Mouse (Mus musculus) G1E (cell line): Measurements from ENCODE around the gene Mdh1. TPM values are rescaled to one million over a fixed set of nuclear protein-coding genes. Genes with fewer than 3 reads are reported as not detected.

Experiments
- ATAC-seq: 2 replicates; pipeline ENCODE4 v1.8.0; 2016; ENCODE audit warnings: mild to moderate bottlenecking; ENCODE audit not compliant: insufficient number of reproducible peaks, poor library complexity, low FRiP score, severe bottlenecking; ENCODE audit errors: extremely low read depth
- DNase-seq: peaks from one replicate; pipeline ENCODE4 v3.0.0; 2012; ENCODE audit warnings: low spot score
- H3K27me3 ChIP-seq: 2 replicates; pipeline ENCODE4 v1.6.1; 2012; ENCODE audit warnings: mild to moderate bottlenecking, low read length, inconsistent platforms; ENCODE audit not compliant: insufficient read depth
- H3K36me3 ChIP-seq: replicated peaks from 2 replicates; pipeline ENCODE3; 2012; ENCODE audit warnings: mild to moderate bottlenecking, inconsistent platforms
- H3K4me1 ChIP-seq: 2 replicates; pipeline ENCODE4 v1.6.1; 2012; ENCODE audit warnings: low read depth, low read length, inconsistent platforms, mixed read lengths; ENCODE audit not compliant: insufficient read depth
- H3K4me3 ChIP-seq: 2 replicates; pipeline ENCODE4 v1.5.1; 2012; ENCODE audit warnings: low read depth, mild to moderate bottlenecking, inconsistent platforms, low read length, moderate library complexity, mixed read lengths
- H3K9me3 ChIP-seq: replicated peaks from 2 replicates; pipeline ENCODE4 v1.6.1; 2012; ENCODE audit warnings: inconsistent platforms
- CTCF ChIP-seq: IDR thresholded peaks from 2 replicates; pipeline ENCODE4 v1.5.1; 2012; ENCODE audit warnings: low read depth, low read length, inconsistent platforms, mixed read lengths
- GATA1 ChIP-seq: IDR thresholded peaks from 2 replicates; pipeline ENCODE4 v1.6.1; 2012; ENCODE audit warnings: borderline replicate concordance, low read length, inconsistent platforms, mixed read lengths
- GATA2 ChIP-seq: IDR thresholded peaks from 2 replicates; pipeline ENCODE4 v1.6.1; 2012; ENCODE audit warnings: low read depth, low read length, inconsistent platforms, borderline replicate concordance
- POLR2AphosphoS5 ChIP-seq: IDR thresholded peaks from 2 replicates; pipeline ENCODE4 v1.6.1; 2012; ENCODE audit warnings: low read depth, low read length, inconsistent platforms; ENCODE audit not compliant: insufficient replicate concordance
- TAL1 ChIP-seq: conservative IDR thresholded peaks from 2 replicates; pipeline ENCODE4 v1.6.1; 2012; ENCODE audit warnings: low read depth, low read length, inconsistent platforms, mixed read lengths
- polyA plus RNA-seq: library from polyadenylated mRNA; stranded (reverse); fragments of >175 nt; gene quantifications from 2 replicates; pipeline ENCODE4 v1.2.3, GENCODE M21; 2012
- total RNA-seq, 2 experiments: library from RNA; stranded (forward) in 1 of 2; stranded (reverse) in 1 of 2; fragments of 200-1000 nt in 1 of 2; fragments of >200 nt in 1 of 2; fragmentation: Nextera tagmentation in 1 of 2; gene quantifications; 2 replicates each; pipeline ENCODE4 v1.2.3; 2014 to 2017

The Mdh1 gene
- total and polyA plus RNA-seq, 3 experiments = 10.3 to 130 (median 114) TPM

DNA sequence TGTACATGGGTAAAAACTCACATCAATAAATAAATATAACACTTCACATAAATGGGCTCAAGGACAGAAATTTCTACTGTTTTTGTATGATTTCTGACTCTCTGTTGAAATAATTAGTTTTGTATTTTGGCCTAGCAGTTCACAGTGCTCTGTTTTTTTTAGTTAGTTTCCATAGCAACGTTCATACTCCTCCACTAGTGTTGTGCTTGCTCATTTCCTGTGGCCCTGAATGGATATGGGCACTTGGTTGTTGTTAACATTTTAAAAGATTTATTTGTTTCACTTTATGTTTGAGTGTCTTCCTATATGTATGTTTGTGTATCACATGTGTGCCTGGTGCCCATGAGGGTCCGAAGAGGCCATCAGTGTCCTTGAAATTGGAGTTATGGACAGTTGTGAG lies 23.1 kb downstream of the Mdh1 start:
- ATAC-seq (no peak; the same call in 1 of the 2 replicates), DNase-seq (no peak)
- Histone ChIP-seq H3K27me3 (peaks cover 2% of the 10 kb centered on the region; the same call in 1 of the 2 replicates), H3K36me3 (no peaks in the 10 kb centered on the region), H3K9me3 (no peaks in the 10 kb centered on the region), H3K4me1 (peaks cover 13% of the 10 kb centered on the region), H3K4me3 (no peak overlapping the region)
- TF ChIP-seq TAL1 (no peak), POLR2AphosphoS5 (no peak), GATA1 (no peak), GATA2 (no peak), CTCF (no peak)

- H3K9me3 ChIP-seq = no peaks in the 10 kb centered on the region
- ATAC-seq (no peak), DNase-seq (no peak)
- H3K36me3 ChIP-seq = no peaks in the 10 kb centered on the region
- no peak overlapping the region for H3K4me3 ChIP-seq
- peaks cover 13% of the 10 kb centered on the region for H3K4me1 ChIP-seq
- TF ChIP-seq TAL1 (no peak), CTCF (no peak), GATA2 (no peak), GATA1 (no peak), POLR2AphosphoS5 (no peak)
- H3K27me3 ChIP-seq = peaks cover 2% of the 10 kb centered on the region; the same call in 1 of the 2 replicates
These were observed 24.6 kb downstream of the Mdh1 start for GRCm38 (mm10) chr11:21547518-21547917.

- peaks cover 7% of the 10 kb centered on the region for H3K4me1 ChIP-seq
- peaks cover 2% of the 10 kb centered on the region; the same call in 1 of the 2 replicates for H3K27me3 ChIP-seq
These were observed 25.5 kb downstream of the Mdh1 start for GRCm38 (mm10) chr11:21546671-21547070.

DNA sequence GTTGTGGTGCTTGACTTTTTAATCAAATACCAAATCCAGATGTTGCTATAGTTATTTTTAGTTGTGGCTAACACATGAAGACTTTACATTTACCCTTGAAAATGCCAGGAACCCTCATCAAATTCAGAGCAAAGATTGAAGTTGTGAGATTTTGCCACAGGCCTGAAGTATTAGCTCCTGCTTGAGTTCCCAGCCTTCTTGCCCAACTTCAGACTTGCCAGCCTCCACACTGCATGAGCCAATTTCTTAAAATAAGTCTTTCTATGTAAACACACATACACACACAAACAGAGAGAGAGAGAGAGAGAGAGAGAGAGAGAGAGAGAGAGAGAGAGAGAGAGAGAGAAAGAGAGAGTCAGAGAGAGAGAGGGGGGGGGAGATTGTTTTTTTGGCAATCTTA lies 26.2 kb downstream of the Mdh1 start:
- no peaks in the 10 kb centered on the region for H3K36me3 ChIP-seq
- no peaks in the 10 kb centered on the region for H3K9me3 ChIP-seq
- H3K4me1 ChIP-seq = peaks cover 7% of the 10 kb centered on the region
- no peak for DNase-seq
- no peak overlapping the region for H3K4me3 ChIP-seq
- TF ChIP-seq GATA2 (no peak), GATA1 (no peak)
- ATAC-seq = no peak
- H3K27me3 ChIP-seq = peaks cover 2% of the 10 kb centered on the region; the same call in 1 of the 2 replicates

More at GRCm38 (mm10) chr11:21546671-21547070, 25.5 kb downstream of the Mdh1 start:
- H3K4me3 ChIP-seq = no peak overlapping the region
- no peak for ATAC-seq
- TF ChIP-seq CTCF (no peak), POLR2AphosphoS5 (no peak), GATA1 (no peak), GATA2 (no peak), TAL1 (no peak)
- no peaks in the 10 kb centered on the region for H3K9me3 ChIP-seq
- H3K36me3 ChIP-seq = no peaks in the 10 kb centered on the region
- DNase-seq = no peak

DNA sequence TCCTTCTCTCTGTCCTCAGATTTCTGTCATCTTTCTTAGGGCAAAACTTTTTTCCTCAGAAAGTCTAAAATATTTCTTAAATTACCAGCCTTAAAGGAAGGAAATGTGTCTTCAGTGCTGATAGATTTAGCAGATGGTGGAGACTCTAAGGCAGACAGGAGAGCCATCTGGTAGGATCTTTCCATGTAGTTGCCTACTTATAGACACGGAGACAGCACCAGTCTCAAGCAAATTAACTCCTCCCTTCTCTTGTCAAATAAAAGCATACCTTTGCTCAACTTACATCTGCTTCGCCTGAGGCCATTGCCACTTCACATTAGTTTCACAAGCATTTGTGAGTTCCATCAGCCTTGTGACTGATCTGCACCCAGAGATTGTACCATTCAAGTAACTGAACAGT lies 27.1 kb downstream of the Mdh1 start:
- Histone ChIP-seq H3K36me3 (no peaks in the 10 kb centered on the region), H3K4me1 (peaks cover 1% of the 10 kb centered on the region; the same call in 1 of the 2 replicates), H3K9me3 (no peaks in the 10 kb centered on the region), H3K27me3 (peaks cover 6% of the 10 kb centered on the region; the same call in 1 of the 2 replicates), H3K4me3 (no peak overlapping the region)
- TF ChIP-seq GATA1 (no peak), CTCF (no peak), GATA2 (no peak), TAL1 (no peak), POLR2AphosphoS5 (no peak)
- ATAC-seq (no peak), DNase-seq (no peak)

- DNase-seq (no peak), ATAC-seq (no peak)
- no peaks in the 10 kb centered on the region for H3K36me3 ChIP-seq
- no peaks in the 10 kb centered on the region for H3K4me1 ChIP-seq
- H3K27me3 ChIP-seq = peaks cover 6% of the 10 kb centered on the region; the same call in 1 of the 2 replicates
- no peak for TF ChIP-seq POLR2AphosphoS5
- no peak for TF ChIP-seq GATA2
- no peak for TF ChIP-seq GATA1
- TF ChIP-seq TAL1 = no peak
- no peak for TF ChIP-seq CTCF
- no peaks in the 10 kb centered on the region for H3K9me3 ChIP-seq
- no peak overlapping the region for H3K4me3 ChIP-seq
These were observed 29.4 kb downstream of the Mdh1 start for GRCm38 (mm10) chr11:21542731-21543130.

DNA sequence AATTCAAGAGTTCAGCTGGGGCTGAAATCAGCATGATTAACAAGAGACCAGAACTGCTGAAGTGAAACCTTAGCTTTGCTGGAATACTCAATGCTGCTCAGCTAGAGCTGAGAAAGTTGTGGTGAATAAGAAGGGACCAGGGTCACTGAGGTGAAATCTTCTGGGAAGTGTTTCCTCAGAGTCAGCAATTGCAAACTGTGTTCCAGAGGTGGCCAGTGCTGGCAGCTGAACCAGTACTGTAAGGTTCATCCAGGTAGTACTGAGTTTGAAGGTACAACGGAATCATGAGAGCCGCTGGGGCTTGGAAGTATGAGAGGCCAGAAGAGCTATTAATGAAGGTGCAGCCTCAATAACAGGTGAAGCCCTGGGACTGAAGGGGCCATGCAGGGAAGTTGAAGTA lies 31.5 kb downstream of the Mdh1 start:
- Histone ChIP-seq H3K36me3 (no peaks in the 10 kb centered on the region), H3K9me3 (no peaks in the 10 kb centered on the region), H3K4me1 (no peaks in the 10 kb centered on the region), H3K4me3 (no peak overlapping the region), H3K27me3 (peaks cover 4% of the 10 kb centered on the region; the same call in 1 of the 2 replicates)
- no peak for ATAC-seq
- no peak for DNase-seq
- TF ChIP-seq CTCF (no peak), POLR2AphosphoS5 (no peak), GATA2 (no peak), TAL1 (no peak), GATA1 (no peak)
